Mouse (Mus musculus) splenic B cell, adult 2 months (primary cell): ENCODE measurements around the gene Lmo4.
A peak's percentile ranks its signal among the peaks of the same experiment; 100 is the strongest.

Source experiments
- DNase-seq: peaks from one replicate; pipeline ENCODE4 v3.0.0-alpha.2; 2011; ENCODE audit warnings: low read depth, low spot score
- H3K27me3 ChIP-seq: 2 replicates; pipeline ENCODE4 v1.6.1; 2012; ENCODE audit warnings: mild to moderate bottlenecking, low read length, moderate library complexity, mixed read lengths; ENCODE audit not compliant: control insufficient read depth, poor library complexity, insufficient read depth, severe bottlenecking
- H3K36me3 ChIP-seq: 2 replicates; pipeline ENCODE4 v1.6.1; 2012; ENCODE audit warnings: mild to moderate bottlenecking, low read length, moderate library complexity, mixed read lengths; ENCODE audit not compliant: control insufficient read depth, poor library complexity, insufficient read depth, severe bottlenecking

The Lmo4 gene

GRCm38 (mm10) chr3:144223377-144224105, 18.5 kb upstream of the Lmo4 start:
- Histone ChIP-seq H3K27me3 (no peaks in the 10 kb centered on the region), H3K36me3 (no peaks in the 10 kb centered on the region)
- DNase-seq = no peak

- H3K36me3 ChIP-seq = no peaks in the 10 kb centered on the region
- H3K27me3 ChIP-seq = no peaks in the 10 kb centered on the region
- DNase-seq = no peak
Observed at GRCm38 (mm10) chr3:144222381-144222780, 17.4 kb upstream of the Lmo4 start.

GRCm38 (mm10) chr3:144207498-144207897, 2.5 kb upstream of the Lmo4 start:
- Histone ChIP-seq H3K36me3 (no peaks in the 10 kb centered on the region), H3K27me3 (no peaks in the 10 kb centered on the region; the same call in 1 of the 2 replicates)
- DNase-seq = peak; percentile 78

- Histone ChIP-seq H3K36me3 (no peaks in the 10 kb centered on the region), H3K27me3 (no peaks in the 10 kb centered on the region; the same call in 1 of the 2 replicates)
- DNase-seq = peak; percentile 16
Observed at GRCm38 (mm10) chr3:144206942-144207341, 1.9 kb upstream of the Lmo4 start.

GRCm38 (mm10) chr3:144206261-144206660, 1.2 kb upstream of the Lmo4 start:
- no peaks in the 10 kb centered on the region for H3K36me3 ChIP-seq
- no peak for DNase-seq
- H3K27me3 ChIP-seq = no peaks in the 10 kb centered on the region; the same call in 1 of the 2 replicates

GRCm38 (mm10) chr3:144205351-144206153, 532 bp upstream of the Lmo4 start:
- Histone ChIP-seq H3K36me3 (no peaks in the 10 kb centered on the region), H3K27me3 (no peaks in the 10 kb centered on the region)
- DNase-seq = peak; percentile 92

GRCm38 (mm10) chr3:144203988-144204412, 1.0 kb downstream of the Lmo4 start:
- Histone ChIP-seq H3K36me3 (no peaks in the 10 kb centered on the region), H3K27me3 (no peaks in the 10 kb centered on the region)
- peak; percentile 24 for DNase-seq

GRCm38 (mm10) chr3:144203259-144203987, 1.6 kb downstream of the Lmo4 start:
- DNase-seq = peak; percentile 33
- Histone ChIP-seq H3K36me3 (no peaks in the 10 kb centered on the region), H3K27me3 (no peaks in the 10 kb centered on the region)

GRCm38 (mm10) chr3:144202574-144203258, 2.3 kb downstream of the Lmo4 start:
- Histone ChIP-seq H3K36me3 (no peaks in the 10 kb centered on the region), H3K27me3 (peaks cover 2% of the 10 kb centered on the region; the same call in 1 of the 2 replicates)
- DNase-seq = no peak

GRCm38 (mm10) chr3:144201794-144202573, 3.0 kb downstream of the Lmo4 start:
- Histone ChIP-seq H3K36me3 (no peaks in the 10 kb centered on the region), H3K27me3 (peaks cover 2% of the 10 kb centered on the region; the same call in 1 of the 2 replicates)
- DNase-seq = peak; percentile 62

GRCm38 (mm10) chr3:144185327-144186152, 19.5 kb downstream of the Lmo4 start:
- H3K27me3 ChIP-seq = no peaks in the 10 kb centered on the region
- H3K36me3 ChIP-seq = peaks cover 13% of the 10 kb centered on the region
- no peak for DNase-seq

- Histone ChIP-seq H3K27me3 (no peaks in the 10 kb centered on the region), H3K36me3 (peaks cover 10% of the 10 kb centered on the region)
- no peak for DNase-seq
Observed at GRCm38 (mm10) chr3:144184918-144185317, 20.1 kb downstream of the Lmo4 start.

- no peak for DNase-seq
- Histone ChIP-seq H3K27me3 (no peaks in the 10 kb centered on the region), H3K36me3 (peaks cover 3% of the 10 kb centered on the region; the same call in 1 of the 2 replicates)
Observed at GRCm38 (mm10) chr3:144182229-144182628, 22.8 kb downstream of the Lmo4 start.
